Mouse (Mus musculus): ENCODE data around the gene Unc5cl. TPM values are rescaled to one million over a fixed set of nuclear protein-coding genes. Genes with fewer than 3 reads are reported as not detected.

Gene Unc5cl
- total RNA-seq, 2 experiments from 2014 or later = 0.19 TPM; not detected in 1

DNA sequence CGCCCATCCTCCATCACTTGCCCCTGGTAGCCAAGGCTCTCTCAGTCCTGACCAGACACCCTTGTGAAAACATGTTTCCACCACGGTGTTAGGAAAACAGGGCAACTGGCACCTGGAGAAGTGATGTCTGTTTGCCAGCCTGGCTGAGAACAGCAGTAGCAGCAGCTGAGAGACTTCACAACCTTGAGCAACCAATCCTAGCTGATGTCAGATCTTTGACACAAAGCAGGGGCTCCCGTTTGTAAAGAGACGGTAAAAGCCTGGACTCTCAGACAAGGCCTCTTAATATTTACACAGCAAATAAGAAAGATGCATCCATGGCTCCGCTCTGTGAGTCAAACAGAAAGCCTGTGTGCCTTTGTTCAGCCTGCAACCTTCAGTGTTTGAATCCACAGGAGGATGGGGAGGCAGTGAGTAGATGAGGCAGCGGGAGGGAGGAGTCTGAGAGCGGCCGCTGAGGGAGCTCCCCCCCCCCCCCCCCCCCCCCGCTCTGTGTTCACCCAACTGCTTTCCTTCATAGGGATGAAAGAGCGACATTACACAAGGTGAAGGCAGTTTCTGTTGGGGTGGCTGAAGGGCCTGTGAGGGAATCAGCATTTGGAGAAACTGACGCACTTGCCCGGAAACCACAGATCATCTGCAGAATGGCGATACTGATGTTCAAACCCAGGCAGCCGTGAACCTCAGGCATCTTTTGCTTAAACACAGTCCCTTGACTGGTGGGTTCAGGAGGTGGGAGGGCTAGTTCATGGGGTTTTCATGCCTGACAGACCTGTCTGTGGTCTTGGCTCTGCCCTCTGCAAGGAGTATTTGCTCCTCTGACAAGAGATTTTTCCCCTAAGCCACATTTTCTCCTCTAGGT is 79.4 kb downstream of the Unc5cl start:
- DNase-seq (ENCODE audit: low spot score in 2 of 2) = no peak

- no peak for DNase-seq (ENCODE audit: low spot score in 2 of 2)
These were observed 83.6 kb downstream of the Unc5cl start for GRCm38 (mm10) chr17:48538328-48538727.

GRCm38 (mm10) chr17:48539326-48539725 is 84.6 kb downstream of the Unc5cl start:
- no peak for DNase-seq (ENCODE audit: low spot score in 2 of 2)

GRCm38 (mm10) chr17:48542733-48543132 is 88.0 kb downstream of the Unc5cl start:
- DNase-seq (ENCODE audit: low spot score in 2 of 2) = no peak

GRCm38 (mm10) chr17:48543301-48543765 is 88.6 kb downstream of the Unc5cl start:
- DNase-seq (ENCODE audit: low spot score in 2 of 2) = no peak

GRCm38 (mm10) chr17:48544722-48545121 is 90.0 kb downstream of the Unc5cl start:
- DNase-seq (ENCODE audit: low spot score in 2 of 2) = no peak

DNA sequence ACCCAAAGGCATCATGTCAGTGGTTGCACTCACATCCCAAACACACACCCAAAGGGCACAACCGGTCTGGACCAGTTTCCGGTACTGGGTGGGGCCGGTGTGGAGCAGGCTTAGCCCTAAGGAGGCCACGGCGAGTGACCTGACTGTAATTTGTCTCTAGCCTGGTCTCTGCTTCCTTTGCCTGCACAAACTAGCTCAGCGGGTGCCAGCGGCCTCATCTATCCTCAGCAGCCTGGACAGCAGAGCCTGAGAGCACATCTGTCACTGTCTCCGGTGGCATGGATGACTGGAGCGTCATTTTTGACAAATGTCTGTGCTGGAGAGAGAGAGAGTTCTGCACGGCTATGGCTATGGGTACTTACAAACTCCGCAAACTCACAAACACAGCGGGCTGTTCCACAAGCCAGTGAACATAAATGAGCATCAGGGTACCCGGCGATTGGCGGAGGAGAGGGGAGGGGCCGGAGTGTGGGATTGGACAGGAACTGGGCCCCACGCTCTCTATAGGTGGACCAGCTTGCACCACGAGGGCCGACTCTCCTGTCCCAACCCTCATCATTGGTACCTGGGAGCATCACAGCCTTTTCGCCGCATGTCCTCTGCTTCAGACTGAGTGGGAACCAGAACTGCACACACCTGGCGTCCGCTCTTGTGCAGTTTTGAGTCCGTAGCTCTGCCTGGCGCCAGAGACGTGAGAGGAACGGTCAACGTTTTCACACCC is 90.7 kb downstream of the Unc5cl start:
- DNase-seq (ENCODE audit: low spot score in 2 of 2) = no peak

- DNase-seq (ENCODE audit: low spot score in 2 of 2) = no peak
These were observed 91.3 kb downstream of the Unc5cl start for GRCm38 (mm10) chr17:48546036-48546435.

GRCm38 (mm10) chr17:48547668-48548067 is 93.0 kb downstream of the Unc5cl start:
- no peak for DNase-seq (ENCODE audit: low spot score in 2 of 2)

DNA sequence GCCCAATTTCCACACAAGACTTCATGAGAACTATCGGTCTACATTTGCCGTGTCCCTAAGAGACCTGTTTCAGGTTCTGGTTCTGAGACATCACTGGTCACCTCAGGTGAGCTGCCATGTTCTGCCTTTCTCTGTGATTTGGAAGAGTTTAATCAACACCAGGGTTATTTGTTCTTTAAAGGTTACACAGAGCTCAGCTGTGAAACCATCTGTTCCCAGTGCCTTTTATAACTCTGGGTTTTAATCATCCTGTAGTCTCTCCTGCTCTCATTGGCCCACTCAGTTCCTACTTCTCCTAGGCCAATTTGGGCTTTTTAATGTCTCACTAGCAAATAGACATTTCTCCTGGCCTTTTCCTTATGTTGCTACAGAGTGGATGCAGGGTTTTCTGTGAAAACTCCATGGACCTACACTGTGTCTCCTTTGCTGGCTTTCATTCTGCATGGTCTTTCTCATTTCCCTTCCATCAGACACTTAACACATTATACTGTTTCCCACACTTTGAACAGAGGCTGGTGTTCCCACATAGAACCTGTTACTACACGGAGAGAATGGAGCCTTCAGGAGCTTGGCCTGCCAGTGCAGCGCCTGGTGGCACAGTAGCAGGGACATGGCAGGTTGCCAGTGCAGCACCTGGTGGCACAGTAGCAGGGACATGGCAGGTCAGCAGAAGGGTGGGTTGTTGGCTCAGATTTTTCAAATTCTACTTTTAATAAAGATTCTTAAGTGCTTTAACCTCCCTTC is 97.3 kb downstream of the Unc5cl start:
- no peak for DNase-seq (ENCODE audit: low spot score in 2 of 2)

DNA sequence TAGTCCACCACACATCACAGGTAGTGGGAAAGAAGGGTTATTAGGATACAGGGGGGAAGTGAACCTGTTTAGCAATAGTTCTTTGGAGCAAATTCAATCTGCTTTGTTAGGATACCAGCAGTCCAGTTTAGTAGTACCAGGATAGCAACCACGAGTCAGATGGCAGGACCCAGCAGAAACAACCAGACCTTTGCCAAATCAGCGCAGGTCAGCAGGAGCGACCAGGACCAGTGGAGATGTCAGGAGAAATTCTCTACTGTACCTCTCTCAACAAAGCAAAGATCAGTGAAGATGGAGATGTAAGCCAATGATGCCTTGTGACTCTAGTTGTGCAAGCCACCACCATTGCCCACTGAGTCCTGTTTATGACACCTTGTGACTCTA is 97.8 kb downstream of the Unc5cl start:
- DNase-seq (ENCODE audit: low spot score in 2 of 2) = no peak

- no peak for DNase-seq (ENCODE audit: low spot score in 2 of 2)
These were observed 101.7 kb downstream of the Unc5cl start for GRCm38 (mm10) chr17:48556223-48556962.

GRCm38 (mm10) chr17:48557823-48558715 is 103.4 kb downstream of the Unc5cl start:
- no peak for DNase-seq (ENCODE audit: low spot score in 2 of 2)

- no peak for DNase-seq (ENCODE audit: low spot score in 2 of 2)
These were observed 110.2 kb downstream of the Unc5cl start for GRCm38 (mm10) chr17:48564931-48565330.

DNA sequence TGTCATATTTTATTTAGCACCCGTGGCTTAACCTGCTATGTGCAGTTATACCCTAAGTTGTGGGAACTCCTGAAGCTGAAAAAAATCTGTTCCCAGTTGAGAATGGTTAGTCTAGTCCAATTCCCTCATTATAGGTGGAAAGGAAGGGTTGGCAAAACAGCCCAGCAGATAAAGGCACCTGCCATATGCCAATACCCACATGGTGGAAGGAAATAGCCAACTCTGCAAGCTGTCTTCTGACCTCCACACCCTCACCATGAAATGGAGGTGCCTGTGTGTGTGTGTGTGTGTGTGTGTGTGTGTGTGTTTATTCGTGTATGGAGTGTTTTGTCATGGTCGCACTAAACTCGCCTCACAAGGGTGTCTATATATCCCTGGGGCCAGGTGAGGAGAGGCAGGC is 115.0 kb downstream of the Unc5cl start:
- DNase-seq (ENCODE audit: low spot score in 2 of 2) = no peak

DNA sequence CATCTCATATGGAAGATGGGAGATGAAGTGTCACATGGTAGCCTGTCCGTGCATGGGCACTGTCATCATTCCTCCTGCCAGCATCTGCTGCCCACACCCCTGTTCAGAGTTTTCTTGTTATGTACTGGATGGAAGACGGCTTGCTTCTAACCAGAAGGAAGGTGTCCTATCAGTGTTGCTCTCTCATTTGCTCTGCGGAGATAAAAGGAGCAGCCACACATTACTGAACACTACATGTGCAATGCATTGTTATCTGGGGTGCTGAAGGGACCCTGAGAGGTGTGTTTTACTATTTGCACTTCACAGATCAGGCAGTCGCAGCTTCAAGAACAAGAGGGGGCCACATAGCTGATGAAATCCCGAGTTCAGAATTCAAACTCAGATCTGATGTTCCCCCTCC is 126.5 kb downstream of the Unc5cl start:
- DNase-seq (ENCODE audit: low spot score in 2 of 2) = no peak

DNA sequence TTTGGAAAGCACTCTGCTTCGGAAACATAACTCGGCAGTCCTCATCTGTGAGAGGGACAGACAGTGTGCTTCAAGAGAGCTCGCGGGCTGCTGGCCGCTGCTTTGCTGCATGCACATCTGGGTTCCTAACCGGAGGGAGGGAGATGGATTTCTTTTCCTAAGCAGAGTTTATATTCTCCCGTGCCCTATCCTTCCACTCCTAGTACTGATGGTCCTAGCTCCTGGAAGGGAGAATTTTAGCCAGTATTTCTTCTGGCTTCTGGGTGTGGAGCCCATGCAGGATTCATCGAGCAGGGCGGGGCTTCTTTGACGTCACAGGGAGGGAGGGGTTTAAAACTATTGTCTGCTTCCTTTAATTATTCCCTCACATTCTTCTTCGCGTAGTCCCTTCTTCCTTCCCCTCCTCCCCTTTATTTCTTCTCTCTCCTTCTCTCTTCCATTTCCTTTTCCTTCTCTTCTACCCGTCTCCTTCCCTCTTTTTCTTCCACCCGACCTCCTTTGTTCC is 127.8 kb downstream of the Unc5cl start:
- DNase-seq (ENCODE audit: low spot score in 2 of 2) = no peak

DNA sequence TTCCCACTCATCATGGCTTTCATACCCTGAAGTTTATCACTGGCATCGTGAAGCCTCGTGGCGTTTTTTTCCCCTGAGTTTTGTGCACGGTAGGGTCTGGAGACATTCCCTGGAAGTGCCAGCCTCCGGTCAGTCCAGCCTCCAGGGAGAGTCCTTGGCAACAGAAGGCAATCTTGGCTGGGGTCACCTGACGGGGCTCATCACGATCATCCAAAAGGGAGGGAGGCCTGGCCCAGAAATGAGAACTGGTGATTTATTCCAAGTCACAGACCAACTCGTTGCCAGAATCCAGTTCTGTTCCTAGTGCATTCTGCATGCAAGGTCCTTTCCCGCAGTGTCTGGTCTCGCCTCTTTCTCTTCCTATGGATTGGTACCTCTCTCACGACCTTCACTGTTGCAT is 128.7 kb downstream of the Unc5cl start:
- DNase-seq (ENCODE audit: low spot score in 2 of 2) = no peak

- DNase-seq (ENCODE audit: low spot score in 2 of 2) = no peak
These were observed 131.2 kb downstream of the Unc5cl start for GRCm38 (mm10) chr17:48585902-48586359.

DNA sequence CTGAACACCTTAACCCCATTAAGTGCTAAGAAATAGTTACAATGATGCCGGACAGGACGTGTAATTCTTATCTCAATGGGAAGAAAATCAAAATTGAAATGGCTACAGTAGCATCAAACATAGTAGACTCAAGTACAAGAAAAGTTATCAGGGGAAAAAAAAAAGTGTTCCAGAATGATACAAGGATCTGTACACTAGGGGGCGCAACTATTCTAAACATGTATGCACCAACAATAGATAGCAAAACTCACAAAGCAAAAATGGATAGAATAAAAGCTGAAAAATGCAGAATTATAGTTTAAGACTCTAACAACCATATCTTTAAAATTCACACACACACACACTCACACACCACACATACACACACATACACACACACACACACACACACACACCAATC is 134.0 kb downstream of the Unc5cl start:
- no peak for DNase-seq (ENCODE audit: low spot score in 2 of 2)
